Mouse (Mus musculus): ENCODE results near the gene Myh13. TPM values are rescaled to one million over a fixed set of nuclear protein-coding genes. Genes with fewer than 3 reads are reported as not detected.

The Myh13 gene
- total RNA-seq, 2 experiments from 2014 or later, result 0.07 to 0.12 TPM

DNA sequence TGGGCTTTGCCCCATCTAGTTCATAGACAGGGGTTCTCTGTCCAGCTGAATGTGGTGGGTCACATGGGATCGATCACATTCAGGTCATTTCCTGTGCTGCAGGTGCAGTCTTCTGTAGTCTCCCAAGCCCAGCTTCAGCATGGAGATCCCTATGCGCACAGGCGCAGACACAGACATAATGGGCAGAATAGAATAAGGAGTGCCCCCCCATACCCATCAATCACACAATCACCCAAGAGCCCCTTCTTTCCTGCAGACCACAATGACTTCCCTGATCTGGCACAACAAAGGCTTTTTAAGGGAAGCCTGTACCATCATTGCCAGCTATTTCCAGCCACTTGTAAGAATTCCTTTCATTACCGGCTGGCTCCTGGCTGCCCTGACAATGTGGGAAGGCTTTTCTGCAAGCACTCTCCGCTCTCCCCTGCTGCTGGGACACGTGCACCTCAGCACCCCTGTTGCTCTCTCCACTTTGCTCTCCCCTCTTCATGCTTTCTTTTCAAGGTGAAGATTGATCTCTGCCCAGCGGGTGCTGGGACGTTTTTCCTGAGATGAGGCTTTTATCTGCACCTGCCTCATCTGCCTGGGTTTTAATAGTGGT is 65.5 kb downstream of the Myh13 start:
- DNase-seq (ENCODE audit: extremely low spot score in 1 of 2, low spot score in 1 of 2), result no peak

DNA sequence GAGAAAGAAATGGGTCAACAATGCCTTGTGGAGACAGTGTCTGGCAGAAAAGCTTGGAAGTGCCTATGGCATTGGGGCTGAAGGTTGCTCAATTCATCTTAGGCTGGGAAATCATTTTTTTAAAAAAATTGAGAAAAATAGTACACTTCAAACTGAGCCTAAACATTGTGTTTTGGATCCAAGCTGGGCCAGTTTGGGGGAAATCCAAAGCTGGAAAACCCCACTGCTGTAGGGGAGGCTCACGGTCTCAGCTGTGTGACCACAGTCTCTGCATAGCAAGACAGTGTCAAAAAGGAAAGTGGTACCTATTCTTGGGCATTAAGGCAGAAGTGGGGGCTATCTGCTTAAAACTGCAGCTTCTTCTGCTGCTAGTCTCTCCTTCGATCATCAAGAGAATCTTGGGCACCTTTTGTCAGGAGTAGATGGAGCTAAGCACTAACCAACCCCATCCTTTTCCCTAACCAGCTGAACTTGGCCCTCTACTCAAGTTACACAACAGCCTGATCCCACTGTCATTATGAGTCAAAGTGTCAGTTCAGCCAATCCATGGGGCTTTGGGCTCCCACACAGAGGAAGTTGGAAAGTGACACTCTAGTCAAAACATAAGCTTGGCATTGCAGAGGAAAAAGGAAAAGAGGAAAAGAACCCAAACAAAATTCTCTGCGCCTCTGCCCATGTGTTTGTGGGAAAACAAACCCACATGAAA is 69.4 kb downstream of the Myh13 start:
- no peak for DNase-seq (ENCODE audit: extremely low spot score in 1 of 2, low spot score in 1 of 2)

GRCm38 (mm10) chr11:67392369-67392768 is 70.9 kb downstream of the Myh13 start:
- DNase-seq (ENCODE audit: extremely low spot score in 1 of 2, low spot score in 1 of 2), result no peak

GRCm38 (mm10) chr11:67400956-67401355 is 79.5 kb downstream of the Myh13 start:
- no peak for DNase-seq (ENCODE audit: extremely low spot score in 1 of 2, low spot score in 1 of 2)

GRCm38 (mm10) chr11:67414346-67414940 is 93.0 kb downstream of the Myh13 start:
- DNase-seq (ENCODE audit: extremely low spot score in 1 of 2, low spot score in 1 of 2), result no peak

Other genes with a start within 250 kb of the Myh13 start
- under 1 TPM; 0.59 to 0.66 TPM for gene Myh3, start 243.4 kb upstream of the Myh13 start, total RNA-seq (2021)
- under 1 TPM; 0.16 to 0.17 TPM for gene Myh2, start 150.6 kb upstream of the Myh13 start, total RNA-seq (2021)
- gene Myh1, start 121.6 kb upstream of the Myh13 start, total RNA-seq (2021), result under 1 TPM; 0.07 to 0.12 TPM
- gene Myh4, start 83.6 kb upstream of the Myh13 start, total RNA-seq (2021), result under 1 TPM; 0.10 to 0.28 TPM
- gene Myh8, start 44.5 kb upstream of the Myh13 start, total RNA-seq (2021), result 1 to 10 TPM; 1.3 to 1.4 TPM
- gene Gas7, start 133.8 kb downstream of the Myh13 start, total RNA-seq (2021), result 100 to 1,000 TPM; 429 to 466 TPM